17 mouse cellular contexts compared by ENCODE assay signal in the genomic region with DNA sequence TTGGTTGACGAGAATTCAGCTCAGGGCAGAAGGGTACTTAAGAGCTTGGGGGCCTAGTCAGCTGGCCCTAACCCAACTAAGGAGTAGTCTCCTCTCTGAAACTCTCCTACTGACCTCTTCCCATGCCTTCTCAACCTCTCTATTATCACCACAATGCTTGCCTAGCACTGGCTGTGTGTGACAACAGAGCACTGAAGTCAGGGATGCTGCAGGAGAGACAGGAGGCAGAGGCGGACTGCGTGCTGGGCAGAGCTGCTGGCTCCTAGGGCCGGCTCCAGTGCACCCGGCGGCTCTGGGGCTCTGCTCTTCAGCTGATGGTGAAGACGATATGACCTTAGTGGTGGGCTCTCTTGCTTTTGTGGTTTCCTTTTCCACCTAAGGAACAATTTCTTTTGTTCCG.
DNase-seq lines count a peak whose midpoint lies in the region; ATAC-seq lines count a peak whose summit lies in the region.
"Had no signal": no experiment of that assay in that cellular context is flagged by ENCODE, and none has a peak within 500 bp of the region (broad histone marks: within the 10 kb centered on the region; RNA-seq: fewer than 3 reads in every experiment).

No protein-coding gene starts in this region.

- 74% methylated on average over 8 of the region's 8 CpGs for WGBS in heart, embryonic 16.5 days
- 74% methylated on average over 8 of the region's 8 CpGs for WGBS in heart, embryonic 12.5 days
- WGBS in liver, embryonic 13.5 days (ENCODE audit: insufficient replicate concordance) = 22% methylated on average over 8 of the region's 8 CpGs
- 84% methylated on average over 8 of the region's 8 CpGs for WGBS in kidney, embryonic 16.5 days

- no peak overlapping the region for H3K9ac ChIP-seq in heart, embryonic 16.5 days (ENCODE audit: low read length)
- no peak overlapping the region for H3K9ac ChIP-seq in heart, embryonic 12.5 days
- peak overlapping the region; percentile 46; the same call in 1 of the 2 replicates for H3K9ac ChIP-seq in liver, embryonic 13.5 days
- no peak overlapping the region for H3K9ac ChIP-seq in kidney, embryonic 16.5 days (replicated peaks; ENCODE audit: low read length)
- H3K9ac ChIP-seq: lung, embryonic 14.5 days had no signal

- peak overlapping the region; percentile 44 for H3K27ac ChIP-seq in heart, embryonic 16.5 days (ENCODE audit: low read length)
- no peak overlapping the region for H3K27ac ChIP-seq in heart, embryonic 12.5 days (ENCODE audit: poor library complexity, severe bottlenecking)
- peak overlapping the region; percentile 80 for H3K27ac ChIP-seq in liver, embryonic 13.5 days
- H3K27ac ChIP-seq in kidney, embryonic 16.5 days (ENCODE audit: low read length) = no peak overlapping the region

- ATAC-seq in heart, embryonic 16.5 days (replicated peaks; ENCODE audit: extremely low read depth, insufficient read depth, low FRiP score) = no peak
- ATAC-seq in heart, embryonic 12.5 days (ENCODE audit: insufficient number of reproducible peaks, low FRiP score) = no peak
- ATAC-seq in liver, embryonic 13.5 days (ENCODE audit: low read depth) = no peak
- no peak for ATAC-seq in kidney, embryonic 16.5 days (ENCODE audit: low FRiP score, low TSS enrichment)
- ATAC-seq: hindbrain, embryonic 16.5 days had no signal

- no peaks in the 10 kb centered on the region for H3K9me3 ChIP-seq in heart, embryonic 16.5 days (replicated peaks; ENCODE audit: control insufficient read depth, low read length)
- no peaks in the 10 kb centered on the region for H3K9me3 ChIP-seq in heart, embryonic 12.5 days (replicated peaks)
- H3K9me3 ChIP-seq in liver, embryonic 13.5 days (replicated peaks) = no peaks in the 10 kb centered on the region
- no peaks in the 10 kb centered on the region for H3K9me3 ChIP-seq in kidney, embryonic 16.5 days (ENCODE audit: low read length)

- no peaks in the 10 kb centered on the region for H3K27me3 ChIP-seq in heart, embryonic 16.5 days (ENCODE audit: control insufficient read depth, insufficient read depth, low read length)
- no peaks in the 10 kb centered on the region for H3K27me3 ChIP-seq in heart, embryonic 12.5 days (replicated peaks)
- no peaks in the 10 kb centered on the region for H3K27me3 ChIP-seq in liver, embryonic 13.5 days
- H3K27me3 ChIP-seq in kidney, embryonic 16.5 days (ENCODE audit: insufficient read depth, low read length) = no peaks in the 10 kb centered on the region
- H3K27me3 ChIP-seq: Patski had no signal

- H3K4me1 ChIP-seq in heart, embryonic 16.5 days (ENCODE audit: control insufficient read depth, insufficient read depth, low read length) = peaks cover 28% of the 10 kb centered on the region
- peaks cover 35% of the 10 kb centered on the region for H3K4me1 ChIP-seq in heart, embryonic 12.5 days (replicated peaks)
- peaks cover 93% of the 10 kb centered on the region for H3K4me1 ChIP-seq in liver, embryonic 13.5 days (replicated peaks)
- H3K4me1 ChIP-seq in kidney, embryonic 16.5 days (ENCODE audit: insufficient read depth, low read length) = peaks cover 19% of the 10 kb centered on the region

- H3K4me3 ChIP-seq in heart, embryonic 16.5 days (ENCODE audit: low read length) = no peak overlapping the region
- H3K4me3 ChIP-seq in heart, embryonic 12.5 days = no peak overlapping the region
- H3K4me3 ChIP-seq in liver, embryonic 13.5 days (replicated peaks) = no peak overlapping the region
- no peak overlapping the region for H3K4me3 ChIP-seq in kidney, embryonic 16.5 days (ENCODE audit: low read length)
- H3K4me3 ChIP-seq: erythroblast, embryonic 14.5 days had no signal

- H3K36me3 ChIP-seq in heart, embryonic 16.5 days (ENCODE audit: control insufficient read depth, insufficient read depth) = no peaks in the 10 kb centered on the region
- no peaks in the 10 kb centered on the region for H3K36me3 ChIP-seq in heart, embryonic 12.5 days
- no peaks in the 10 kb centered on the region for H3K36me3 ChIP-seq in liver, embryonic 13.5 days
- no peaks in the 10 kb centered on the region for H3K36me3 ChIP-seq in kidney, embryonic 16.5 days (ENCODE audit: insufficient read depth, low read length)

- H3K4me2 ChIP-seq in heart, embryonic 16.5 days (ENCODE audit: low read depth, low read length) = no peak overlapping the region
- no peak overlapping the region for H3K4me2 ChIP-seq in heart, embryonic 12.5 days
- no peak overlapping the region for H3K4me2 ChIP-seq in liver, embryonic 13.5 days
- H3K4me2 ChIP-seq in kidney, embryonic 16.5 days (replicated peaks; ENCODE audit: low read depth, low read length) = no peak overlapping the region
- H3K4me2 ChIP-seq: lung, embryonic 14.5 days had no signal

- peak; percentile 58 for DNase-seq in MEL-GATA-1-ER (ENCODE audit: extremely low read depth, low read depth)
- DNase-seq in liver, embryonic 13.5 days = no peak
- DNase-seq in thymus, postnatal 14 days = peak; percentile 54
- DNase-seq in layer of hippocampus, adult 11-12 months (ENCODE audit: low spot score) = no peak
- DNase-seq in frontal cortex, postnatal 10 days (ENCODE audit: low spot score in 2 of 2) = no peak
- DNase-seq: cerebellum, adult 8-10 months; embryo, embryonic 11 days; heart, postnatal 10 days; kidney, adult 9 months; right cerebral cortex, postnatal 25 days had no signal

Comparison
In these comparisons a context has a peak if more than half of its experiments do, and no peak if none do; other contexts are left out.
1. H3K27ac ChIP-seq: peak in heart, embryonic 16.5 days (single experiment) and liver, embryonic 13.5 days (single experiment); none in heart, embryonic 12.5 days (single experiment) and kidney, embryonic 16.5 days (single experiment).
2. DNase-seq: peak in MEL-GATA-1-ER (single experiment) and thymus, postnatal 14 days (single experiment); none in liver, embryonic 13.5 days (single experiment), layer of hippocampus, adult 11-12 months (single experiment) and frontal cortex, postnatal 10 days (0 of 2).